Mouse (Mus musculus) kidney, adult 2 months (tissue): ENCODE data around the gene Ckap2. TPM values are rescaled to one million over a fixed set of nuclear protein-coding genes. Genes with fewer than 3 reads are reported as not detected.

Source experiments
- DNase-seq: peaks from one replicate; pipeline ENCODE4 v3.0.0; 2021
- H3K27ac ChIP-seq: fragments of 200-500 bp; 2 replicates; pipeline ENCODE4 v1.5.1; 2012; ENCODE audit warnings: low read depth, low read length, control low read depth, inconsistent platforms; ENCODE audit not compliant: insufficient read depth
- H3K27me3 ChIP-seq: fragments of 200-500 bp; replicated peaks from 2 replicates; pipeline ENCODE4 v1.6.1; 2012; ENCODE audit warnings: mild to moderate bottlenecking, moderate library complexity, low read length, inconsistent platforms; ENCODE audit not compliant: control insufficient read depth, insufficient read depth
- H3K36me3 ChIP-seq: fragments of 200-500 bp; 2 replicates; pipeline ENCODE4 v1.6.1; 2012; ENCODE audit warnings: mild to moderate bottlenecking, moderate library complexity, low read length, inconsistent platforms; ENCODE audit not compliant: control insufficient read depth, insufficient read depth
- H3K4me1 ChIP-seq: fragments of 200-500 bp; 2 replicates; pipeline ENCODE4 v1.6.1; 2011; ENCODE audit warnings: low read length; ENCODE audit not compliant: control insufficient read depth, insufficient read depth
- H3K4me3 ChIP-seq: fragments of 200-500 bp; 2 replicates; pipeline ENCODE4 v1.5.1; 2011; ENCODE audit warnings: mild to moderate bottlenecking, low read depth, low read length, control low read depth; ENCODE audit not compliant: insufficient read depth
- CTCF ChIP-seq: fragments of 200-500 bp; conservative IDR thresholded peaks from 2 replicates; pipeline ENCODE4 v1.5.1; 2011; ENCODE audit warnings: low read depth, mild to moderate bottlenecking, control low read depth, low read length, moderate library complexity, mixed read lengths; ENCODE audit not compliant: insufficient read depth, insufficient read length
- POLR2A ChIP-seq: fragments of 200-500 bp; IDR thresholded peaks from one replicate; pipeline ENCODE4 v1.6.1; 2011; ENCODE audit warnings: low read depth, low read length, control low read depth
- WGBS: fragments of 180-500 bp; shearing (Covaris S2); methylation state at CpG from one replicate; pipeline ENCODE4 v1.1.7; 2018; 5-methylcytosine and 5-hydroxymethylcytosine counted together
- polyA plus RNA-seq: library from polyadenylated mRNA; depleted of rRNA; stranded (reverse); fragments of >200 nt; gene quantifications from 2 replicates; pipeline ENCODE4 v1.2.3, GENCODE M21; 2012

The Ckap2 gene
- polyA plus RNA-seq, 1 experiment: 0.38 TPM

- TF ChIP-seq POLR2A (no peak), CTCF (peak; percentile 63)
- under 1% methylated on average over 41 of the region's 43 CpGs for WGBS
Observed at GRCm38 (mm10) chr8:22166080-22166603, 19.5 kb downstream of the Ckap2 start, which contains the start of gene Nek3. Gene Nek3, minus strand, starts transcription at chr8:22166435.

GRCm38 (mm10) chr8:22165251-22166079 lies 20.2 kb downstream of the Ckap2 start:
- TF ChIP-seq CTCF: no peak
- no peak for TF ChIP-seq POLR2A
- Histone ChIP-seq H3K27me3 (no peaks in the 10 kb centered on the region), H3K27ac (no peak overlapping the region), H3K4me1 (peaks cover 5% of the 10 kb centered on the region; the same call in 1 of the 2 replicates), H3K36me3 (no peaks in the 10 kb centered on the region), H3K4me3 (peak overlapping the region; percentile 46)
- DNase-seq: peak; percentile 8
- 36% methylated on average over 10 of the region's 10 CpGs for WGBS

More at GRCm38 (mm10) chr8:22166080-22166603, 19.5 kb downstream of the Ckap2 start, which contains the start of gene Nek3:
- no peak within 1 kb of the TSS for H3K27ac ChIP-seq
- peak within 1 kb of the TSS; percentile 46 for H3K4me3 ChIP-seq
- H3K4me1 ChIP-seq: peaks cover 5% of the 10 kb centered on the region; the same call in 1 of the 2 replicates
- DNase-seq: peak; percentile 89
- no peaks in the 10 kb centered on the region for H3K36me3 ChIP-seq
- no peaks in the 10 kb centered on the region for H3K27me3 ChIP-seq

- WGBS: 88% methylated on average over 10 of the region's 10 CpGs
- no peak overlapping the region for H3K27ac ChIP-seq
Observed at GRCm38 (mm10) chr8:22164431-22164830, 21.2 kb downstream of the Ckap2 start.

GRCm38 (mm10) chr8:22162206-22162605 lies 23.4 kb downstream of the Ckap2 start:
- H3K27ac ChIP-seq: no peak overlapping the region
- peaks cover 5% of the 10 kb centered on the region; the same call in 1 of the 2 replicates for H3K4me1 ChIP-seq
- no peaks in the 10 kb centered on the region for H3K36me3 ChIP-seq
- no peak for TF ChIP-seq CTCF
- no peaks in the 10 kb centered on the region for H3K27me3 ChIP-seq
- 86% methylated on average over 8 of the region's 8 CpGs for WGBS
- H3K4me3 ChIP-seq: no peak overlapping the region
- DNase-seq: no peak

More at GRCm38 (mm10) chr8:22164431-22164830, 21.2 kb downstream of the Ckap2 start:
- no peak for TF ChIP-seq CTCF
- TF ChIP-seq POLR2A: no peak
- Histone ChIP-seq H3K4me1 (peaks cover 5% of the 10 kb centered on the region; the same call in 1 of the 2 replicates), H3K4me3 (no peak overlapping the region), H3K27me3 (no peaks in the 10 kb centered on the region), H3K36me3 (no peaks in the 10 kb centered on the region)
- no peak for DNase-seq

GRCm38 (mm10) chr8:22150345-22150663 lies 35.3 kb downstream of the Ckap2 start:
- Histone ChIP-seq H3K4me1 (0 out of 2 replicates have a peak, but pooled peaks cover 2% of the 10 kb centered on the region), H3K27me3 (no peaks in the 10 kb centered on the region), H3K27ac (no peak overlapping the region), H3K36me3 (no peaks in the 10 kb centered on the region), H3K4me3 (no peak overlapping the region)
- no peak for TF ChIP-seq POLR2A
- TF ChIP-seq CTCF: no peak
- WGBS: 28% methylated on average over 3 of the region's 3 CpGs
- DNase-seq: peak; percentile 17

- Histone ChIP-seq H3K36me3 (no peaks in the 10 kb centered on the region), H3K4me1 (0 out of 2 replicates have a peak, but pooled peaks cover 2% of the 10 kb centered on the region), H3K4me3 (no peak overlapping the region), H3K27ac (no peak overlapping the region), H3K27me3 (no peaks in the 10 kb centered on the region)
- DNase-seq: no peak
- WGBS: 70% methylated on average over 11 of the region's 11 CpGs
- no peak for TF ChIP-seq CTCF
- no peak for TF ChIP-seq POLR2A
Observed at GRCm38 (mm10) chr8:22149643-22150344, 35.8 kb downstream of the Ckap2 start.

- TF ChIP-seq POLR2A (no peak), CTCF (no peak)
- 88% methylated on average over 7 of the region's 7 CpGs for WGBS
- Histone ChIP-seq H3K4me3 (no peak overlapping the region), H3K36me3 (no peaks in the 10 kb centered on the region), H3K27me3 (no peaks in the 10 kb centered on the region), H3K4me1 (0 out of 2 replicates have a peak, but pooled peaks cover 2% of the 10 kb centered on the region), H3K27ac (no peak overlapping the region)
- DNase-seq: no peak
Observed at GRCm38 (mm10) chr8:22148367-22148740, 37.3 kb downstream of the Ckap2 start.
